8 mouse cellular contexts compared by ENCODE assay signal in genomic region chr12:86079202-86079667, GRCm38 (mm10). TPM values are rescaled to one million over a fixed set of nuclear protein-coding genes. Genes with fewer than 3 reads are reported as not detected.
DNase-seq lines count a peak whose midpoint lies in the region; ATAC-seq and TF ChIP-seq lines count a peak whose summit lies in the region.

No protein-coding gene starts in this region.

- H3K4me1 ChIP-seq in cortical plate, adult 2 months (ENCODE audit: control insufficient read depth, insufficient read depth, low read length): no peaks in the 10 kb centered on the region; the same call in 1 of the 2 replicates
- peaks cover 18% of the 10 kb centered on the region for H3K4me1 ChIP-seq in intestine, embryonic 14.5 days (replicated peaks; ENCODE audit: control insufficient read depth, insufficient read depth, low read length)

- no peak overlapping the region for H3K27ac ChIP-seq in cortical plate, adult 2 months (ENCODE audit: insufficient read depth, low read length)
- H3K27ac ChIP-seq in intestine, embryonic 14.5 days (ENCODE audit: low read depth): peak overlapping the region; percentile 96

- 1% methylated on average over 31 of the region's 31 CpGs for WGBS in intestine, embryonic 14.5 days

- peak; percentile 77 for TF ChIP-seq CTCF in cortical plate, adult 2 months (IDR thresholded peaks at IDR 0.05; ENCODE audit: extremely low read depth, insufficient read depth, low read length)

- ATAC-seq in intestine, embryonic 14.5 days (replicated peaks; ENCODE audit: low FRiP score, low TSS enrichment, low read depth): peak; percentile 75
- ATAC-seq in megakaryocyte-erythroid progenitor cell, adult 5-6 weeks (replicated peaks; ENCODE audit: low FRiP score, low TSS enrichment, poor library complexity, severe bottlenecking): peak; percentile 94

- intact Hi-C loops in left cerebral cortex, postnatal 14 days (cut with DNase I): loop anchor here (1.0 to 5.0 kb wide), 6 partner anchors 57 to 332 kb away; partner anchors contain the start of gene Flvcr2

- H3K9me3 ChIP-seq in intestine, embryonic 14.5 days (ENCODE audit: control insufficient read depth, low read length): no peaks in the 10 kb centered on the region

- peak overlapping the region; percentile 78 for H3K4me2 ChIP-seq in intestine, embryonic 14.5 days (ENCODE audit: low read length)

- peak overlapping the region; percentile 44 for H3K4me3 ChIP-seq in cortical plate, adult 2 months (ENCODE audit: insufficient read depth, low read length)
- peak overlapping the region; percentile 54 for H3K4me3 ChIP-seq in intestine, embryonic 14.5 days (ENCODE audit: low read depth, low read length)

- no peaks in the 10 kb centered on the region for H3K36me3 ChIP-seq in intestine, embryonic 14.5 days (ENCODE audit: control insufficient read depth, insufficient read depth, low read length)

- no peak for TF ChIP-seq POLR2A in cortical plate, adult 2 months (IDR thresholded peaks at IDR 0.05; ENCODE audit: extremely low read depth, insufficient read depth, low read length)

- no peaks in the 10 kb centered on the region for H3K27me3 ChIP-seq in intestine, embryonic 14.5 days (replicated peaks; ENCODE audit: control insufficient read depth, insufficient read depth, low read length)

- H3K9ac ChIP-seq in intestine, embryonic 14.5 days (ENCODE audit: low read length): peak overlapping the region; percentile 73

- peak; percentile 90 for DNase-seq in adipocyte (ENCODE audit: low spot score)
- peak; percentile 91 for DNase-seq in gastrocnemius, postnatal 25 days
- peak; percentile 96 for DNase-seq in intestine, embryonic 14.5 days (ENCODE audit: low spot score)
- peak; percentile 90 to 92 for DNase-seq in left cerebral cortex, postnatal 14 days (ENCODE audit: low spot score in 2 of 2)
- peak; percentile 90 for DNase-seq in right cerebral cortex, postnatal 14 days
- DNase-seq in urinary bladder, postnatal 36 days (ENCODE audit: low spot score in 2 of 2): peak; percentile 88 to 94

RNA-seq across cellular contexts. Expression of gene Tgfb3, which starts 0.4 kb away (rescaled TPM):
- polyA plus RNA-seq in cortical plate, adult 2 months (2012; rRNA removed): 10.0 and 10.5 TPM in 2 replicates
- total RNA-seq in gastrocnemius, postnatal 25 days (2021): 10 to 100 TPM; 31.4 to 32.5 TPM
- 22.0 and 22.1 TPM in 2 replicates for polyA plus RNA-seq in intestine, embryonic 14.5 days (2014; fragmentation: Nextera tagmentation; extraction: Ambion mirVana)
- 10 to 100 TPM; 11.9 to 13.8 TPM for total RNA-seq in left cerebral cortex, postnatal 14 days (2021)
- not detected in 2 replicates for total RNA-seq in megakaryocyte-erythroid progenitor cell, adult 5-6 weeks (2014; fragmentation: Nextera tagmentation)
- total RNA-seq in megakaryocyte-erythroid progenitor cell, adult 5-6 weeks (2017): not detected in 2 replicates

RNA-seq across cellular contexts. Expression of gene Ift43, which starts 3.1 kb away (rescaled TPM):
- 22.1 and 26.2 TPM in 2 replicates for polyA plus RNA-seq in cortical plate, adult 2 months (2012; rRNA removed)
- 1 to 10 TPM; 7.8 to 9.5 TPM for total RNA-seq in gastrocnemius, postnatal 25 days (2021)
- 81.5 and 88.7 TPM in 2 replicates for polyA plus RNA-seq in intestine, embryonic 14.5 days (2014; fragmentation: Nextera tagmentation; extraction: Ambion mirVana)
- 10 to 100 TPM; 10.9 to 12.4 TPM for total RNA-seq in left cerebral cortex, postnatal 14 days (2021)
- 9.8 TPM in 1 of 2 replicates, not detected in the other for total RNA-seq in megakaryocyte-erythroid progenitor cell, adult 5-6 weeks (2014; fragmentation: Nextera tagmentation)
- total RNA-seq in megakaryocyte-erythroid progenitor cell, adult 5-6 weeks (2017): not detected in 2 replicates

Comparison
In these comparisons a context has a peak if more than half of its experiments do, and no peak if none do; other contexts are left out.
1. RNA of gene Tgfb3, which starts 0.4 kb away (total RNA-seq): 31.4 to 32.5 TPM in gastrocnemius, postnatal 25 days and 11.9 to 13.8 TPM in left cerebral cortex, postnatal 14 days; not detected in megakaryocyte-erythroid progenitor cell, adult 5-6 weeks; every median in the first group is over 10 times any median in the second.
2. Peak in every context shown above with its lines, with median percentiles within 50 percentile points of each other: DNase-seq.